Mouse (Mus musculus) kidney, embryonic 16.5 days (tissue): ENCODE data around the gene Zfyve27. TPM values are rescaled to one million over a fixed set of nuclear protein-coding genes. Genes with fewer than 3 reads are reported as not detected.
A peak's percentile ranks its signal among the peaks of the same experiment; 100 is the strongest.

Experiments used
- ATAC-seq: fragments of 200-750 bp; cut with Nextera tagmentation; 2 replicates; pipeline ENCODE4 v1.8.0; 2017; ENCODE audit warnings: moderate TSS enrichment; ENCODE audit not compliant: low FRiP score, low TSS enrichment
- H3K27ac ChIP-seq: fragments of 300-500 bp; sonication (generic); 2 replicates; pipeline ENCODE4 v1.5.1; 2014; ENCODE audit warnings: low read length
- H3K27me3 ChIP-seq: fragments of 300-500 bp; sonication (generic); 2 replicates; pipeline ENCODE4 v1.6.1; 2014; ENCODE audit warnings: low read length, control low read depth, mixed read lengths; ENCODE audit not compliant: insufficient read depth
- H3K36me3 ChIP-seq: fragments of 300-500 bp; sonication (generic); 2 replicates; pipeline ENCODE4 v1.6.1; 2014; ENCODE audit warnings: low read length, control low read depth, mixed read lengths; ENCODE audit not compliant: insufficient read depth
- H3K4me1 ChIP-seq: fragments of 300-500 bp; sonication (generic); 2 replicates; pipeline ENCODE4 v1.6.1; 2014; ENCODE audit warnings: low read length, control low read depth, mixed read lengths; ENCODE audit not compliant: insufficient read depth
- H3K4me2 ChIP-seq: fragments of 300-500 bp; sonication (generic); replicated peaks from 2 replicates; pipeline ENCODE4 v1.6.1; 2014; ENCODE audit warnings: low read depth, low read length
- H3K4me3 ChIP-seq: fragments of 300-500 bp; sonication (generic); 2 replicates; pipeline ENCODE4 v1.5.1; 2014; ENCODE audit warnings: mild to moderate bottlenecking, low read length
- H3K9ac ChIP-seq: fragments of 300-500 bp; sonication (generic); replicated peaks from 2 replicates; pipeline ENCODE4 v1.6.1; 2014; ENCODE audit warnings: low read length
- H3K9me3 ChIP-seq: fragments of 300-500 bp; sonication (generic); 2 replicates; pipeline ENCODE4 v1.6.1; 2016; ENCODE audit warnings: low read length, control low read depth
- WGBS: fragments of 180-500 bp; shearing (Covaris S2); extraction: QIAGEN DNeasy Blood & Tissue Kit; methylation state at CpG from one replicate; pipeline ENCODE4 v1.1.7; 2014; 5-methylcytosine and 5-hydroxymethylcytosine counted together
- polyA plus RNA-seq: library from polyadenylated mRNA; unstranded; fragments of >200 nt; fragmentation: Nextera tagmentation; extraction: Ambion mirVana; gene quantifications from 2 replicates; pipeline ENCODE4 v1.2.1, GENCODE M21; 2015

The Zfyve27 gene
- polyA plus RNA-seq, 1 experiment from 2014 or later = 33.2 TPM

DNA sequence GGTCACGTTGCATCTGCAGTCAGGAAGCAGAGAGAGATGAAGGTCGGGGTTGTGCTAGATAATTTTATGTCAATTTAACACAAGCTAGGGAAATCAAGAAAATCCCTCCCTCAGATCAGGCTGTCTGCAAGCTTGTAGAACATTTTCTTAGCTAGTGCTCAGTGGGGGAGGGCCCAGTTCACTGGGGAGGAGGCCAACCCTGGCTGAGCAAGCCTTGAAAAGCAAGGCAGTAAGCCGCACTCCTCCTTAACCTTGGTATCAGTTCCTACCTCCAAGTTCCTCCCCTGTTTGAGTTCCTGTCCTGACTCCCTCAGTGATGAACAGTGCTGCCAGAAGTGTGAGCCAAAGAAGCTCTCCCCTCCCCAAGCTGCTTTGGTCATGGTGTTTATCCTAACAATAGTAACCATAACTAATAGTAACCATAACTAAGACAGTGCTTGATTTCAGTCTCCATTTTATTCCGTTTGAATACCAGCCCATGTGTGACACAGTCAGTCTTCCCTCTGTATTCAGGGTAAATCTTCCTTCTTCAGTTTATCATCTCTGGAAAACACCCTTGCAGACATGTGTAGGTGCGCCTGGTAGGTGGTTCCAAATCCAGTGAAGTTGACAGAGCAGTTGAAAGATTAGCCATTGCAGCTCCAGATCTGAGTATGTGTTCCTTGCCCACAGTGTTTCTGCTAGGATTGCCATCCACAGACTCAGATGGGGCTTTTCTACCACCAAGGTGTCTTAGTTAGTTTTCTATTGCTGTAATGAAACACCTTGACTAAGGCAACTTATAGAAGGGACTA is 23.8 kb upstream of the Zfyve27 start:
- WGBS = 77% methylated on average over 5 of the region's 5 CpGs
- H3K4me1 ChIP-seq = no peaks in the 10 kb centered on the region
- no peak overlapping the region for H3K4me3 ChIP-seq
- H3K4me2 ChIP-seq = no peak overlapping the region
- H3K27me3 ChIP-seq = no peaks in the 10 kb centered on the region
- no peak for ATAC-seq
- H3K36me3 ChIP-seq = no peaks in the 10 kb centered on the region
- no peaks in the 10 kb centered on the region for H3K9me3 ChIP-seq
- H3K27ac ChIP-seq = no peak overlapping the region
- H3K9ac ChIP-seq = no peak overlapping the region

DNA sequence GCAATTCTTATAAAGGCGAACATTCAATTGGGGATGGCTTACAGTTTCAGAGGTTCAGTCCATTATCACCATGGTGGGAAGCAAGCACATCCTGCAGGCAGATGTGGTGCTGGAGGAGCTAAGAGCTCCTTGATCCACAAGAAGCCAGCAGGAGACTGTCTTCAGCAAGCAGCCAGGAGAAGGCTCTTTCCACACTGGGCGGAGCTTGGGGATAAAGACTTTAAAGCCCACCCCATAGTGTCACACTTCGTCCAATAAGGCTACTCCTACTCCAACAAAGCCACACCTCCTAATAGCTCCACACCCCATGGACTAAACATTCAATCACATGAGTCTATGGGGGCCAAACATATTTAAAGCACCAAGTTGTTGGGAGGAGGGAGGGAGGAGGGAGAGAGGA is 21.8 kb upstream of the Zfyve27 start:
- H3K4me3 ChIP-seq = no peak overlapping the region
- H3K27ac ChIP-seq = no peak overlapping the region
- no peaks in the 10 kb centered on the region for H3K9me3 ChIP-seq
- no peaks in the 10 kb centered on the region for H3K36me3 ChIP-seq
- H3K9ac ChIP-seq = no peak overlapping the region
- no peaks in the 10 kb centered on the region for H3K27me3 ChIP-seq
- WGBS = 78% methylated on average over 3 of the region's 3 CpGs
- ATAC-seq = no peak
- no peak overlapping the region for H3K4me2 ChIP-seq
- peaks cover 2% of the 10 kb centered on the region; the same call in 1 of the 2 replicates for H3K4me1 ChIP-seq

DNA sequence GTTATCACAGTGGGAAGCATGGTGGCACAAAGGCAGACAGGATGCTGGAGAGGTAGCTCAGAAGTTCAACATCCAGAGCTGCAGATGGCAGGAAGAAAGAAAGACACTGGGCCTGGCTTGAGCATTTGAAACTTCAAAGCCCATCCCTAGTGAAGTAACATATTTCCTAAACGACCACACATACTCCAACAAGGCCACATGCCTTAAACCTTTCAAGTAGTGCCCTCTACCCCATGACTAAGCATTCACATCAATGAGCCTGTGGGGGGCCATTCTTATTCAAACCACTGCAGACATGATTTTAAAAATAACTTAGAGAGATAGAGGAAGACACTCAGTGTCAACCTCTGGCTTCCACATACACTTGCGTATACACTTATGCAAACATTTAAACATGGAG is 21.0 kb upstream of the Zfyve27 start:
- ATAC-seq = no peak
- Histone ChIP-seq H3K4me3 (no peak overlapping the region), H3K4me1 (peaks cover 5% of the 10 kb centered on the region; the same call in 1 of the 2 replicates), H3K4me2 (no peak overlapping the region), H3K9ac (no peak overlapping the region), H3K9me3 (no peaks in the 10 kb centered on the region), H3K27me3 (no peaks in the 10 kb centered on the region), H3K36me3 (no peaks in the 10 kb centered on the region), H3K27ac (no peak overlapping the region)
- WGBS = 82% methylated on average over 2 of the region's 2 CpGs

DNA sequence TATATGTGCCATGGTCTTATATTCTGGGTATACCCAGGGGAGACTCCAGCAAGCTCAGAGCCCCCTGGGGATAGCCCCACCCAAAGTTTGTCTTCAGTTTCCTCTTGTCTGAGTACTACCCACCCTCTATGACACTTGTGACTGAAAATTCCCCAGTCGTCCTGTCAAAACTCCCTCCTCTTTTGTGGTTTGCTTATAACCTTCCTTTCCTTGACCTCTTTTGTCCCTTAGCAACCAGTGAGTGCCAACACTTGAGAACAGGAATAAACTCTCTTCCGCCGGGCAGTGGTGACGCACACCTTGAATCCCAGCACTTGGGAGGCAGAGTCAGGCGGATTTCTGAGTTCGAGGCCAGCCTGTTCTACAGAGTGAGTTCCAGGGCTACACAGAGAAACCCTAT is 19.7 kb upstream of the Zfyve27 start:
- Histone ChIP-seq H3K4me2 (no peak overlapping the region), H3K4me1 (peaks cover 10% of the 10 kb centered on the region), H3K27me3 (no peaks in the 10 kb centered on the region), H3K27ac (no peak overlapping the region), H3K9ac (no peak overlapping the region), H3K9me3 (no peaks in the 10 kb centered on the region), H3K36me3 (no peaks in the 10 kb centered on the region), H3K4me3 (no peak overlapping the region)
- ATAC-seq = no peak
- 55% methylated on average over 6 of the region's 6 CpGs for WGBS

DNA sequence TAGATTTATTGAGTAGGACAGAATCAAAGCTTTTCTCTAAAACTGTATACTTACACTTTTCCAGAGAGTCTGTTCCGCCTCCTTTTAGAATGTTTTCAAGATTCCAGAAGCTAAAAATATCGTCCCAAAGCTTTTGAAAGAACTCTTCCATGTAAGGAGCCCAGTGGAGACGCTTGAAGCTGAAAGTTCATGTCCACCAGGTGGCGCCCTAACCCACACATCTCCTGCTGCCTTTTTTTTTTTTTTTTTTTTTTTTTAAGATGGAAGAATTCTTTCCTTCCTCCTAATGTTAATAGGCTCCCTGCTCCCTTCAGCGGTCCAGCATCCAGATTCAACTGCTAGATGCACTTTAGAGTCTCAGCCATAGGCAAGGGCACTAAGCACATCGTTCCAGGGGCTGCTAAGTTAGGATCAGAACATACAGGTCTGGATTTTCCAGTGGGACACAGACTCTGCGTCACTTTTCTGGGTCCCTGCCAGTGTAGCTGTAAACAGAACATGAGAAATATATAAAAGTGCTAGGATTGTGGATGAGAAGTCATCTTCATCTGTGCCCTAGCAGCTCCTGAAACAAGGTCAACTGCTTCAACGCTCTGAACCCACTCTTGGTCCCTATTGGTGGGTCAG is 19.1 kb upstream of the Zfyve27 start:
- H3K36me3 ChIP-seq = no peaks in the 10 kb centered on the region
- WGBS = 29% methylated on average over 8 of the region's 8 CpGs

GRCm38 (mm10) chr19:42145210-42145609 is 18.5 kb upstream of the Zfyve27 start:
- no peak for ATAC-seq
- Histone ChIP-seq H3K4me3 (no peak overlapping the region), H3K4me2 (no peak overlapping the region), H3K27me3 (no peaks in the 10 kb centered on the region), H3K36me3 (no peaks in the 10 kb centered on the region), H3K27ac (no peak overlapping the region), H3K9me3 (no peaks in the 10 kb centered on the region), H3K4me1 (peaks cover 19% of the 10 kb centered on the region), H3K9ac (no peak overlapping the region)
- 62% methylated on average over 4 of the region's 4 CpGs for WGBS

More for the DNA sequence above, 19.1 kb upstream of the Zfyve27 start:
- Histone ChIP-seq H3K4me1 (peaks cover 16% of the 10 kb centered on the region), H3K4me3 (no peak overlapping the region), H3K27me3 (no peaks in the 10 kb centered on the region), H3K9me3 (no peaks in the 10 kb centered on the region), H3K9ac (no peak overlapping the region), H3K27ac (no peak overlapping the region), H3K4me2 (no peak overlapping the region)
- ATAC-seq = no peak

DNA sequence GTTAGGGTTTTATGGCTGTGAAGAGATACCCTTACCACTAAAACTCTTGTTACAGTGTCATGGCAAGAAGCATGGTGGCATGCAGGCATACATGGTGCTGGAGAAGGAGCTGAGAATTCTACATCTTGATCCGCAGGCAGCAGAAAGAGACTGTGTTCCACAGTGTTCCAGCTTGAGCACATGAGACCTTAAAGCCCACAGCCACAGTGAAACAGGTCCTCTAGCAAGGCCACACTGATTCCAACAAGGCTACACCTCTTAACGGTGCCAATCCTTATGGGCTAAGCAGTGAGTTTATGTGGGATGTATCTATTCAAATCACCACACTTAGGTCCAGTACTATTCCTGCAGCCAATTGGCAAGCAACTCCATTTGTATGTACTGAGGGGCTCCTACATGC is 18.0 kb upstream of the Zfyve27 start:
- H3K9ac ChIP-seq = no peak overlapping the region
- H3K9me3 ChIP-seq = no peaks in the 10 kb centered on the region
- H3K27me3 ChIP-seq = no peaks in the 10 kb centered on the region
- peaks cover 19% of the 10 kb centered on the region for H3K4me1 ChIP-seq
- H3K4me3 ChIP-seq = no peak overlapping the region
- no peak overlapping the region for H3K4me2 ChIP-seq
- 94% methylated on average over 2 of the region's 2 CpGs for WGBS
- no peak for ATAC-seq
- 0 out of 2 replicates have a peak, but pooled peaks cover under 1% of the 10 kb centered on the region for H3K36me3 ChIP-seq
- no peak overlapping the region for H3K27ac ChIP-seq

- Histone ChIP-seq H3K9me3 (no peaks in the 10 kb centered on the region), H3K27me3 (no peaks in the 10 kb centered on the region), H3K36me3 (peaks cover 5% of the 10 kb centered on the region; the same call in 1 of the 2 replicates), H3K4me2 (peak overlapping the region; percentile 80), H3K9ac (peak overlapping the region; percentile 88), H3K27ac (peak overlapping the region; percentile 87), H3K4me1 (peaks cover 19% of the 10 kb centered on the region), H3K4me3 (no peak overlapping the region)
- WGBS = 92% methylated on average over 9 of the region's 9 CpGs
- no peak for ATAC-seq
Measured at GRCm38 (mm10) chr19:42146276-42147010, 17.3 kb upstream of the Zfyve27 start.

DNA sequence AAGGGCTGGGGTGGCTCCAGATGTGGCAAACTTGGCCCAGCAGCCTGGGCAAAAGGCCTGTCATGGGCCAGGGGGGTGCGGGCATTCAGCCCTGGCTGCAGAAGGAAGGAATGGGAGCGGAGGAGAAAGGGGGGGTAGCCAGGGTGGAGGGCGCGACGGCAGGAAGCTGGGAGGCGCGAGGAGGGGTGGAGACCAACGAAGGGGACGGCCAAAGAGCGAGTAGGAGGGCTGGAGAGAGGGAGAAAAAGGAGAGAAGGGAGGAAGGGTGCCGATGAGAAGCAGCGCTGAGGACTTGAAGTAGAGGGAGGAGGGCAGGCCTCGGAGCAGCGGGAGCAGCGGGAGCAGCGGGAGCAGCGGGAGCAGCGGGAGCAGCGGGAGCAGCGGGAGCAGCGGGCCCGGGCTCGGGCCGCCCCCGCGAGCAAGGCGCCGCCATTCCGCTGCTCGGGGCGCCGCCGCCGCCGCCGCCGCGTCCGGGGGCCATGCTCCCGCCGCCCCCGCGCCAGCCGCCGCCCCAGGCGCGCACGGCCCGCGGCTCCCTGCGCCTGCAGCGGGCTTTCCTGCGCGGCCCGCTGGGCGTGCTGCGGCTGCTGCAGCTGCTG is 16.5 kb upstream of the Zfyve27 start, which contains the start of gene Marveld1:
TSS of gene Marveld1 (plus strand) at position 231 of the 599 bp plus-strand sequence.
- WGBS = 0% methylated on average over 23 of the region's 57 CpGs

More for the DNA sequence above, 16.5 kb upstream of the Zfyve27 start, which contains the start of gene Marveld1:
- peak; percentile 81 for ATAC-seq
- Histone ChIP-seq H3K27ac (peak within 1 kb of the TSS; percentile 87), H3K36me3 (peaks cover 5% of the 10 kb centered on the region; the same call in 1 of the 2 replicates), H3K4me2 (peak within 1 kb of the TSS; percentile 80), H3K9ac (peak within 1 kb of the TSS; percentile 88), H3K4me1 (peaks cover 23% of the 10 kb centered on the region), H3K4me3 (peak within 1 kb of the TSS; percentile 71), H3K9me3 (no peaks in the 10 kb centered on the region), H3K27me3 (no peaks in the 10 kb centered on the region)
